Mouse (Mus musculus) MEL (cell line): ENCODE results near the gene 3110021N24Rik. TPM values are rescaled to one million over a fixed set of nuclear protein-coding genes. Genes with fewer than 3 reads are reported as not detected.

Experiments used
- DNase-seq: peaks from one replicate; pipeline ENCODE4 v3.0.0; 2011; ENCODE audit warnings: low read depth, low spot score
- H3K27ac ChIP-seq: 2 replicates; pipeline ENCODE4 v1.5.1; 2012; ENCODE audit warnings: low read depth, mild to moderate bottlenecking, control low read depth, low read length, moderate library complexity; ENCODE audit not compliant: control insufficient read depth
- H3K27me3 ChIP-seq, 2 experiments: fragments of 150-350 bp in 1 of 2; sonication (generic) in 1 of 2; 2 replicates each; pipeline ENCODE4 v1.6.1; 2012; ENCODE audit warnings: low read length in 2 of 2, mild to moderate bottlenecking in 2 of 2, improper control_type of control experiment in 1 of 2, moderate library complexity in 1 of 2; ENCODE audit not compliant: insufficient read depth in 2 of 2, control insufficient read depth in 1 of 2
- H3K36me3 ChIP-seq, 2 experiments: 2 replicates each; pipeline ENCODE4 v1.6.1; 2012 to 2014; ENCODE audit warnings: low read length in 2 of 2, improper control_type of control experiment in 1 of 2, inconsistent platforms in 1 of 2, mild to moderate bottlenecking in 1 of 2; ENCODE audit not compliant: insufficient read depth in 2 of 2, control insufficient read depth in 1 of 2
- H3K4me1 ChIP-seq, 2 experiments: fragments of 150-350 bp in 1 of 2; sonication (generic) in 1 of 2; 2 replicates each; pipeline ENCODE4 v1.6.1; 2012; ENCODE audit warnings: low read length in 2 of 2, improper control_type of control experiment in 1 of 2, mild to moderate bottlenecking in 1 of 2; ENCODE audit not compliant: insufficient read depth in 2 of 2, control insufficient read depth in 1 of 2
- H3K4me3 ChIP-seq, 2 experiments: fragments of 150-350 bp in 1 of 2; sonication (generic) in 1 of 2; 2 replicates each; pipeline ENCODE4 v1.5.1; 2012; ENCODE audit warnings: low read depth in 2 of 2, low read length in 2 of 2, mild to moderate bottlenecking in 2 of 2, moderate library complexity in 2 of 2, control low read depth in 1 of 2, improper control_type of control experiment in 1 of 2; ENCODE audit not compliant: control insufficient read depth in 1 of 2, insufficient read depth in 1 of 2
- H3K79me2 ChIP-seq: 2 replicates; pipeline ENCODE4 v1.6.1; 2012; ENCODE audit warnings: mild to moderate bottlenecking, low read length, moderate library complexity; ENCODE audit not compliant: control insufficient read depth, poor library complexity, insufficient read depth
- H3K9ac ChIP-seq: 2 replicates; pipeline ENCODE4 v1.6.1; 2012; ENCODE audit warnings: low read depth, mild to moderate bottlenecking, control low read depth, low read length, moderate library complexity; ENCODE audit not compliant: control insufficient read depth, poor library complexity, severe bottlenecking
- H3K9me3 ChIP-seq: fragments of 150-350 bp; sonication (generic); replicated peaks from 2 replicates; pipeline ENCODE4 v1.6.1; 2012; ENCODE audit warnings: mild to moderate bottlenecking, low read length, improper control_type of control experiment, moderate library complexity; ENCODE audit not compliant: insufficient read depth
- BHLHE40 ChIP-seq: IDR thresholded peaks from 2 replicates; pipeline ENCODE4 v1.6.1; 2012; ENCODE audit warnings: low read depth, mild to moderate bottlenecking, inconsistent platforms, low read length, improper control_type of control experiment, borderline replicate concordance
- CHD2 ChIP-seq: IDR thresholded peaks from 2 replicates; pipeline ENCODE4 v1.6.1; 2011; ENCODE audit warnings: low read length, improper control_type of control experiment
- CTCF ChIP-seq, 3 experiments: IDR thresholded peaks in 2 of 3; conservative IDR thresholded peaks in 1 of 3; 2 replicates each; pipeline ENCODE4 v1.5.1; 2011 to 2012; ENCODE audit warnings: low read length in 3 of 3, low read depth in 2 of 3, mild to moderate bottlenecking in 2 of 3, improper control_type of control experiment in 1 of 3, inconsistent platforms in 1 of 3, mixed read lengths in 1 of 3, moderate library complexity in 1 of 3; ENCODE audit not compliant: control insufficient read depth in 1 of 3, insufficient read depth in 1 of 3, poor library complexity in 1 of 3, severe bottlenecking in 1 of 3
- EP300 ChIP-seq, 2 experiments: IDR thresholded peaks; 2 replicates each; pipeline ENCODE4 v1.6.1; 2011; ENCODE audit warnings: improper control_type of control experiment in 2 of 2, low read length in 2 of 2, low read depth in 1 of 2, mild to moderate bottlenecking in 1 of 2
- ETS1 ChIP-seq: IDR thresholded peaks from 2 replicates; pipeline ENCODE4 v1.6.1; 2012; ENCODE audit warnings: low read depth, mild to moderate bottlenecking, inconsistent platforms, low read length, improper control_type of control experiment, moderate library complexity
- GABPA ChIP-seq: IDR thresholded peaks from 2 replicates; pipeline ENCODE4 v1.6.1; 2012; ENCODE audit warnings: low read depth, mild to moderate bottlenecking, inconsistent platforms, low read length, improper control_type of control experiment, moderate library complexity
- HCFC1 ChIP-seq: IDR thresholded peaks from 2 replicates; pipeline ENCODE4 v1.6.1; 2012; ENCODE audit warnings: low read depth, mild to moderate bottlenecking, inconsistent platforms, low read length, improper control_type of control experiment, moderate library complexity
- JUND ChIP-seq: IDR thresholded peaks from 2 replicates; pipeline ENCODE4 v1.6.1; 2011; ENCODE audit warnings: low read depth, mild to moderate bottlenecking, improper control_type of control experiment, low read length
- KAT2A ChIP-seq: conservative IDR thresholded peaks from 2 replicates; pipeline ENCODE4 v1.6.1; 2012; ENCODE audit warnings: low read depth, low read length, improper control_type of control experiment, inconsistent platforms
- MAFK ChIP-seq: IDR thresholded peaks from 2 replicates; pipeline ENCODE4 v1.6.1; 2011; ENCODE audit warnings: low read depth, mild to moderate bottlenecking, low read length, improper control_type of control experiment, borderline replicate concordance
- MAZ ChIP-seq: IDR thresholded peaks from 2 replicates; pipeline ENCODE4 v1.6.1; 2012; ENCODE audit warnings: low read depth, mild to moderate bottlenecking, inconsistent platforms, low read length, improper control_type of control experiment
- MYB ChIP-seq: IDR thresholded peaks from 2 replicates; pipeline ENCODE4 v1.6.1; 2011; ENCODE audit warnings: mild to moderate bottlenecking, low read depth, low read length, improper control_type of control experiment
- MYC ChIP-seq: IDR thresholded peaks from 2 replicates; pipeline ENCODE4 v1.6.1; 2011; ENCODE audit warnings: low read depth, mild to moderate bottlenecking, low read length, improper control_type of control experiment, moderate library complexity
- NRF1 ChIP-seq: IDR thresholded peaks from 2 replicates; pipeline ENCODE4 v1.6.1; 2014; ENCODE audit warnings: low read depth, mild to moderate bottlenecking, inconsistent platforms, low read length, improper control_type of control experiment, moderate library complexity; ENCODE audit not compliant: poor library complexity, insufficient read depth, severe bottlenecking
- SMC3 ChIP-seq: IDR thresholded peaks from 2 replicates; pipeline ENCODE4 v1.6.1; 2011; ENCODE audit warnings: low read depth, low read length, improper control_type of control experiment
- TBP ChIP-seq: IDR thresholded peaks from 2 replicates; pipeline ENCODE4 v1.8.0; 2011; ENCODE audit warnings: low read depth, low read length, improper control_type of control experiment
- TCF12 ChIP-seq: IDR thresholded peaks from 2 replicates; pipeline ENCODE4 v1.6.1; 2014; ENCODE audit warnings: low read depth, mild to moderate bottlenecking, inconsistent platforms, low read length, improper control_type of control experiment, moderate library complexity
- UBTF ChIP-seq: IDR thresholded peaks from 2 replicates; pipeline ENCODE4 v1.6.1; 2012; ENCODE audit warnings: low read depth, mild to moderate bottlenecking, inconsistent platforms, low read length, improper control_type of control experiment, moderate library complexity, borderline replicate concordance; ENCODE audit not compliant: insufficient read depth
- USF1 ChIP-seq: IDR thresholded peaks from 2 replicates; pipeline ENCODE4 v1.6.1; 2014; ENCODE audit warnings: low read depth, mild to moderate bottlenecking, inconsistent platforms, low read length, improper control_type of control experiment, moderate library complexity
- USF2 ChIP-seq, 2 experiments: IDR thresholded peaks; 2 replicates each; pipeline ENCODE4 v1.6.1; 2011 to 2012; ENCODE audit warnings: improper control_type of control experiment in 2 of 2, low read length in 2 of 2, borderline replicate concordance in 1 of 2, inconsistent platforms in 1 of 2, low read depth in 1 of 2, mild to moderate bottlenecking in 1 of 2; ENCODE audit not compliant: insufficient read depth in 1 of 2
- ZMIZ1 ChIP-seq: IDR thresholded peaks from 2 replicates; pipeline ENCODE4 v1.6.1; 2012; ENCODE audit warnings: low read depth, mild to moderate bottlenecking, inconsistent platforms, low read length, improper control_type of control experiment, moderate library complexity
- ZNF384 ChIP-seq: IDR thresholded peaks from 2 replicates; pipeline ENCODE4 v1.6.1; 2012; ENCODE audit warnings: low read depth, mild to moderate bottlenecking, inconsistent platforms, low read length, improper control_type of control experiment
- polyA plus RNA-seq, 2 experiments: library from polyadenylated mRNA; stranded (reverse) in 1 of 2; unstranded in 1 of 2; fragments of >175 nt in 1 of 2; fragments of >200 nt in 1 of 2; gene quantifications; 2 replicates each; pipeline versions ENCODE4 v1.2.1 to v1.2.4; 2012; ENCODE audit warnings: low replicate concordance in 2 of 2, low read depth in 1 of 2; ENCODE audit not compliant: insufficient read length in 2 of 2, insufficient read depth in 1 of 2, missing spikeins in 1 of 2
- total RNA-seq: library from RNA; depleted of rRNA; stranded (reverse); fragments of 300-350 nt; gene quantifications from 2 replicates; pipeline ENCODE4 v1.2.3, GENCODE M21; 2012

The 3110021N24Rik gene
- total and polyA plus RNA-seq, 3 experiments = not detected

GRCm38 (mm10) chr4:108779763-108780056, 60.3 kb downstream of the 3110021N24Rik start:
- Histone ChIP-seq H3K27ac (no peak overlapping the region), H3K4me1 (no peaks in the 10 kb centered on the region; a peak in 1 of 4 replicates), H3K36me3 (no peaks in the 10 kb centered on the region), H3K79me2 (no peaks in the 10 kb centered on the region), H3K9me3 (no peaks in the 10 kb centered on the region), H3K4me3 (no peak overlapping the region), H3K9ac (no peak overlapping the region), H3K27me3 (peaks cover 0 to 9% of the 10 kb centered on the region in 2 experiments; a peak in 2 of 4 replicates)
- TF ChIP-seq ZNF384 (no peak), NRF1 (no peak), BHLHE40 (no peak), JUND (no peak)
- no peak for DNase-seq

GRCm38 (mm10) chr4:108780057-108780863, 60.8 kb downstream of the 3110021N24Rik start, which contains the start of gene Zfyve9:
Gene Zfyve9 (minus strand): TSS chr4:108780798.
- no peaks in the 10 kb centered on the region for H3K79me2 ChIP-seq
- TF ChIP-seq KAT2A = no peak
- TF ChIP-seq HCFC1 = no peak
- H3K4me3 ChIP-seq = no peak within 1 kb of the TSS
- no peaks in the 10 kb centered on the region for H3K9me3 ChIP-seq
- no peak within 1 kb of the TSS for H3K27ac ChIP-seq
- no peak within 1 kb of the TSS for H3K9ac ChIP-seq
- peaks cover 0 to 9% of the 10 kb centered on the region in 2 experiments; a peak in 2 of 4 replicates for H3K27me3 ChIP-seq
- no peaks in the 10 kb centered on the region for H3K36me3 ChIP-seq
- no peak for DNase-seq
- H3K4me1 ChIP-seq = no peaks in the 10 kb centered on the region; a peak in 1 of 4 replicates

GRCm38 (mm10) chr4:108780864-108781205, 61.4 kb downstream of the 3110021N24Rik start:
- no peak for TF ChIP-seq TBP
- no peak for TF ChIP-seq ZMIZ1
- no peak for TF ChIP-seq MAZ
- no peak for TF ChIP-seq TCF12
- no peak for TF ChIP-seq USF2 (IDR thresholded peaks at IDR 0.05; ENCODE audit: borderline replicate concordance in 1 of 2, insufficient read depth in 1 of 2, low read depth in 1 of 2, low read length in 2 of 2)
- no peak for TF ChIP-seq MYB
- no peak for TF ChIP-seq CTCF (IDR thresholded peaks at IDR 0.05 in 2 of 3, conservative IDR thresholded peaks at IDR 0.05 in 1 of 3; ENCODE audit: control insufficient read depth in 1 of 3, insufficient read depth in 1 of 3, low read depth in 2 of 3, low read length in 3 of 3, poor library complexity in 1 of 3, severe bottlenecking in 1 of 3)
- TF ChIP-seq USF1 = no peak
- no peak for TF ChIP-seq GABPA
- no peak for TF ChIP-seq MAFK
- no peak for TF ChIP-seq ZNF384
- TF ChIP-seq SMC3 = no peak
- no peak for TF ChIP-seq MYC
- TF ChIP-seq ETS1 = no peak
- no peak for TF ChIP-seq CHD2
- no peak for TF ChIP-seq EP300 (IDR thresholded peaks at IDR 0.05; ENCODE audit: low read depth in 1 of 2, low read length in 2 of 2)
- TF ChIP-seq KAT2A = no peak
- TF ChIP-seq UBTF = no peak
- peaks cover 0 to 7% of the 10 kb centered on the region in 2 experiments; a peak in 2 of 4 replicates for H3K27me3 ChIP-seq
- no peak overlapping the region for H3K27ac ChIP-seq
- H3K4me3 ChIP-seq = no peak overlapping the region
- H3K79me2 ChIP-seq = no peaks in the 10 kb centered on the region
- no peak for DNase-seq
- no peak overlapping the region for H3K9ac ChIP-seq
- no peaks in the 10 kb centered on the region; a peak in 1 of 4 replicates for H3K4me1 ChIP-seq
- no peaks in the 10 kb centered on the region for H3K36me3 ChIP-seq
- H3K9me3 ChIP-seq = no peaks in the 10 kb centered on the region
